Mouse (Mus musculus): Measurements from ENCODE around the gene Hist1h1a. TPM values are rescaled to one million over a fixed set of nuclear protein-coding genes. Genes with fewer than 3 reads are reported as not detected.
A peak's percentile ranks its signal among the peaks of the same experiment; 100 is the strongest.

The Hist1h1a gene
- polyA plus RNA-seq, 1 experiment from 2014 or later, result 4.3 TPM

- Histone ChIP-seq H3K9me3 (no peaks in the 10 kb centered on the region), H3K4me2 (replicated peaks) (no peak overlapping the region), H3K27ac (no peak overlapping the region), H3K36me3 (no peaks in the 10 kb centered on the region), H3K4me1 (peaks cover 13% of the 10 kb centered on the region), H3K9ac (no peak overlapping the region), H3K27me3 (no peaks in the 10 kb centered on the region), H3K4me3 (no peak overlapping the region)
- no peak for ATAC-seq (ENCODE audit: low FRiP score, low read depth)
- WGBS, result 79% methylated on average over 5 of the region's 5 CpGs
Measured at GRCm38 (mm10) chr13:23737091-23737490, 26.4 kb upstream of the Hist1h1a start.

GRCm38 (mm10) chr13:23738041-23738440 is 25.4 kb upstream of the Hist1h1a start:
- peak overlapping the region; percentile 64 for H3K4me3 ChIP-seq
- no peaks in the 10 kb centered on the region for H3K27me3 ChIP-seq
- H3K27ac ChIP-seq, result peak overlapping the region; percentile 98
- H3K9me3 ChIP-seq, result no peaks in the 10 kb centered on the region
- peak overlapping the region; percentile 89 for H3K9ac ChIP-seq
- peaks cover 13% of the 10 kb centered on the region for H3K4me1 ChIP-seq
- no peak for ATAC-seq (ENCODE audit: low FRiP score, low read depth)
- peak overlapping the region; percentile 95 for H3K4me2 ChIP-seq (replicated peaks)
- no peaks in the 10 kb centered on the region for H3K36me3 ChIP-seq
- WGBS, result 21% methylated on average over 4 of the region's 4 CpGs

DNA sequence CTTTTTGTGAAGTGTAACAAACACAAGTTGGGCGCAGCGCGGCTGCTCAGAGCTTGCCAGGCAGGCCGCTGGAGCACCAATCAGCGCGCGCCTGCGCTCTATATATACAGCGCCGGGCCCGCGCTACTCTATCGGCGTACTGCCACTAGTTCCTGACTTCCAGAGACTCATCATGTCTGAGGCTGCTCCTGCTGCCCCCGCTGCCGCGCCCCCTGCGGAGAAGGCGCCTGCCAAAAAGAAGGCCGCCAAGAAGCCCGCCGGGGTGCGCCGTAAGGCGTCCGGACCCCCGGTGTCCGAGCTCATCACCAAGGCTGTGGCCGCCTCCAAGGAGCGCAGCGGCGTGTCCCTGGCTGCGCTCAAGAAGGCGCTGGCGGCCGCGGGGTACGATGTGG is 24.8 kb upstream of the Hist1h1a start, which contains the start of gene Hist1h1c:
TSS of gene Hist1h1c (plus strand) at position 132 of the 392 bp plus-strand sequence.
- under 1% methylated on average over 34 of the region's 38 CpGs for WGBS
- Histone ChIP-seq H3K9ac (peak within 1 kb of the TSS; percentile 89), H3K27me3 (no peaks in the 10 kb centered on the region), H3K4me3 (peak within 1 kb of the TSS; percentile 64), H3K36me3 (no peaks in the 10 kb centered on the region), H3K4me1 (peaks cover 13% of the 10 kb centered on the region), H3K9me3 (no peaks in the 10 kb centered on the region), H3K27ac (peak within 1 kb of the TSS; percentile 98), H3K4me2 (replicated peaks) (peak within 1 kb of the TSS; percentile 95)
- peak; percentile 93 for ATAC-seq (ENCODE audit: low FRiP score, low read depth)

- Histone ChIP-seq H3K4me3 (peak overlapping the region; percentile 64), H3K36me3 (no peaks in the 10 kb centered on the region), H3K4me1 (peaks cover 17% of the 10 kb centered on the region), H3K27me3 (no peaks in the 10 kb centered on the region), H3K9me3 (no peaks in the 10 kb centered on the region), H3K27ac (peak overlapping the region; percentile 98), H3K9ac (peak overlapping the region; percentile 89), H3K4me2 (replicated peaks) (peak overlapping the region; percentile 95)
- under 1% methylated on average over 39 of the region's 39 CpGs for WGBS
- peak; percentile 92 for ATAC-seq (ENCODE audit: low FRiP score, low read depth)
Measured at GRCm38 (mm10) chr13:23739069-23739921, 24.2 kb upstream of the Hist1h1a start.

DNA sequence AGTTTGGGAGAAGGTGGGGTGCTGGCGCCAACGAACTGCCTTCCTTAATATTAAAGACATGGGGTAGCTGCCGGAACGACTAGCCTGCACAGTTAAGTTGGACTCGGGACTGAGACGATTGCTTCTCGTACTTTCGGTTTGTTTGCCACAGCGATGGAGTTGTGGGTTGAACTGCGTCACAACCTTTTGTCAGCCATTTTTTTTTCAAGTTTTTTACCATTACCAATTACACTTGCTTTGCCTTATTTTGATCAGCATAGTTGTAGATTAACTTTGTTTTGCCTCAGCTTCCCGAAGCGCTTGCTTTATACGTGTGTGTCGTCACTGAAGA is 23.6 kb upstream of the Hist1h1a start:
- H3K27ac ChIP-seq, result peak overlapping the region; percentile 98
- WGBS, result 2% methylated on average over 14 of the region's 14 CpGs
- H3K9me3 ChIP-seq, result no peaks in the 10 kb centered on the region
- peak overlapping the region; percentile 64 for H3K4me3 ChIP-seq
- H3K27me3 ChIP-seq, result no peaks in the 10 kb centered on the region
- H3K4me1 ChIP-seq, result peaks cover 21% of the 10 kb centered on the region
- H3K4me2 ChIP-seq (replicated peaks), result peak overlapping the region; percentile 95
- H3K36me3 ChIP-seq, result no peaks in the 10 kb centered on the region
- H3K9ac ChIP-seq, result peak overlapping the region; percentile 89
- ATAC-seq (ENCODE audit: low FRiP score, low read depth), result no peak; the same call in 1 of the 2 replicates

GRCm38 (mm10) chr13:23740256-23740840 is 23.1 kb upstream of the Hist1h1a start:
- Histone ChIP-seq H3K9ac (peak overlapping the region; percentile 89), H3K9me3 (no peaks in the 10 kb centered on the region), H3K4me2 (replicated peaks) (peak overlapping the region; percentile 95), H3K4me1 (peaks cover 21% of the 10 kb centered on the region), H3K27ac (peak overlapping the region; percentile 98), H3K4me3 (peak overlapping the region; percentile 64), H3K36me3 (no peaks in the 10 kb centered on the region), H3K27me3 (no peaks in the 10 kb centered on the region)
- no peak for ATAC-seq (ENCODE audit: low FRiP score, low read depth)
- WGBS, result 29% methylated on average over 13 of the region's 13 CpGs

DNA sequence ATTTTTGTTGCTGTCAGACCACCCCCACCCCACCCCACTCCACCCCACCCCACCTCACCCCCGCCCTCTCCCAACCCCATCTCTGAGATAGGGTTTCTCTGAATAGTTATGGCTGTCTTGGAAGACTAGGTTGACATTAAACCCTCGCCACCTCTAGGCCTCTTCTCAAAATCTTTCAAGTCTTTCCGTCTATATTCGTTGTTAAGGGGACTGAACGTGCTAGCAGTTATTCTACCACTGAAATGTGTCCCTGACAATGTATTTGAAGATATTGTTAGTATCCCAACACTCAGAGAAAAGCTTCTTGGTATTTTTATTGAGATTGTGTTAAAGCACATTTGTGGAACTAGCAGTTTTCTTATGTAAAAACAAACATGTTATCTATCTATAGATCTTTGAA is 22.6 kb upstream of the Hist1h1a start:
- H3K4me1 ChIP-seq, result peaks cover 21% of the 10 kb centered on the region
- 0 out of 2 replicates have a peak overlapping the region, but pooled peaks have one; percentile 58 for H3K27ac ChIP-seq
- peak overlapping the region; percentile 89; the same call in 1 of the 2 replicates for H3K9ac ChIP-seq
- H3K36me3 ChIP-seq, result no peaks in the 10 kb centered on the region
- no peaks in the 10 kb centered on the region for H3K27me3 ChIP-seq
- WGBS, result 62% methylated on average over 5 of the region's 5 CpGs
- H3K4me3 ChIP-seq, result peak overlapping the region; percentile 64
- no peak for ATAC-seq (ENCODE audit: low FRiP score, low read depth)
- H3K4me2 ChIP-seq (replicated peaks), result peak overlapping the region; percentile 95
- H3K9me3 ChIP-seq, result no peaks in the 10 kb centered on the region

DNA sequence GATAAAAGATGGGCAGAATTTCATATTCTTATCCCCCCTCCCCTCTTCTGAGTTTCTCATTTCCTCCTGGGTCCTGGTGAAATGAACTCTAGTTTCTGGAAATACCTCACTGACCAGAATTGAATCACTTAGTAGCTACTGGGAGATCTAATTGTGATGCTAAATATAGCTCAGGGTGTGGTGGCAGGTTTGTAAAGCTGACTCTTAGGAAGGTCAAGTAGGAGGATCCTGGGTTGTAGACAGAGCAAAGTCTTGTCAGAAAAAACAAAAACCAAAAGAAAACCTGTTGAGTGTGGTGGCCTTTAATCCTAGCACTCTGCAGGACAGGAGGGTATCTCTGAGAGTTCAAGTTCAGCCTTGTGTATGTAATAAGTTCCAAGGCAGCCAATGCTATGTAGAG is 21.5 kb upstream of the Hist1h1a start:
- Histone ChIP-seq H3K27ac (no peak overlapping the region), H3K36me3 (no peaks in the 10 kb centered on the region)
- no peak for ATAC-seq (ENCODE audit: low FRiP score, low read depth)

GRCm38 (mm10) chr13:23743215-23743614 is 20.3 kb upstream of the Hist1h1a start:
- Histone ChIP-seq H3K9ac (no peak overlapping the region), H3K4me1 (peaks cover 29% of the 10 kb centered on the region), H3K27me3 (no peaks in the 10 kb centered on the region), H3K36me3 (no peaks in the 10 kb centered on the region), H3K27ac (no peak overlapping the region), H3K4me2 (replicated peaks) (no peak overlapping the region), H3K9me3 (no peaks in the 10 kb centered on the region), H3K4me3 (no peak overlapping the region)
- 82% methylated on average over 5 of the region's 5 CpGs for WGBS
- ATAC-seq (ENCODE audit: low FRiP score, low read depth), result no peak

More for the DNA sequence above, 21.5 kb upstream of the Hist1h1a start:
- H3K4me3 ChIP-seq, result no peak overlapping the region
- peaks cover 22% of the 10 kb centered on the region for H3K4me1 ChIP-seq
- no peaks in the 10 kb centered on the region for H3K9me3 ChIP-seq
- no peaks in the 10 kb centered on the region for H3K27me3 ChIP-seq
- no peak overlapping the region for H3K4me2 ChIP-seq (replicated peaks)
- H3K9ac ChIP-seq, result no peak overlapping the region

DNA sequence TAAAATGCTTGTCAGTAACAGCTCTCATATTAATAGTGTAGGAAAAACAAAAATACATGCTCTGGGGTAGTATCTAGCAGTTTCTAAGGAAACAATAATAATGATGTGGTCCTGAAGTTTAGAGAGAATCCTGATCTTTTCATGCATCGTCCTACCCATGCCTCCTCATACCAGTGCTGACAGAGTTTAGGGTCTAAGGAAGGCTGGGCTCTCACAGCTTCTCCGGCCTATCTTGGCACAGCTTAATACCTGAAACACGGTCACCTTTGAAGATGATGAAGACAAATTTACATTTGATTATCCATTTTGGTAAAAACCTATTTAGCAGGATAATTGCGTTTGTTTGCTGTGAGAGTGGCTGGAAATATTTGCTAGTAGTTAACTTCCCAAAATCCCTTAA is 19.5 kb upstream of the Hist1h1a start:
- H3K27me3 ChIP-seq, result no peaks in the 10 kb centered on the region
- peak overlapping the region; percentile 69 for H3K4me2 ChIP-seq (replicated peaks)
- H3K9me3 ChIP-seq, result no peaks in the 10 kb centered on the region
- peak overlapping the region; percentile 49 for H3K4me3 ChIP-seq
- H3K36me3 ChIP-seq, result no peaks in the 10 kb centered on the region
- peak overlapping the region; percentile 69 for H3K9ac ChIP-seq
- H3K4me1 ChIP-seq, result peaks cover 34% of the 10 kb centered on the region
- peak overlapping the region; percentile 72; the same call in 1 of the 2 replicates for H3K27ac ChIP-seq
- WGBS, result 40% methylated on average over 4 of the region's 4 CpGs
- ATAC-seq (ENCODE audit: low FRiP score, low read depth), result no peak

GRCm38 (mm10) chr13:23744421-23745380 is 18.8 kb upstream of the Hist1h1a start:
- peak overlapping the region; percentile 69 for H3K9ac ChIP-seq
- no peaks in the 10 kb centered on the region for H3K27me3 ChIP-seq
- under 1% methylated on average over 22 of the region's 36 CpGs for WGBS
- peak overlapping the region; percentile 49 for H3K4me3 ChIP-seq
- no peaks in the 10 kb centered on the region for H3K9me3 ChIP-seq
- no peaks in the 10 kb centered on the region for H3K36me3 ChIP-seq
- H3K27ac ChIP-seq, result peak overlapping the region; percentile 72
- peak overlapping the region; percentile 69 for H3K4me2 ChIP-seq (replicated peaks)
- ATAC-seq (ENCODE audit: low FRiP score, low read depth), result no peak
- peaks cover 34% of the 10 kb centered on the region for H3K4me1 ChIP-seq
